19 mouse cellular contexts compared by ENCODE assay signal in genomic region chr1:57439026-57439425, GRCm38 (mm10). TPM values are rescaled to one million over a fixed set of nuclear protein-coding genes. Genes with fewer than 3 reads are reported as not detected.
DNase-seq lines count a peak whose midpoint lies in the region; ATAC-seq lines count a peak whose summit lies in the region.
"Had no signal": no experiment of that assay in that cellular context is flagged by ENCODE, and none has a peak within 500 bp of the region (broad histone marks: within the 10 kb centered on the region; RNA-seq: fewer than 3 reads in every experiment).

No protein-coding gene starts in this region.

- 0 out of 2 replicates have a peak overlapping the region, but pooled peaks have one; percentile 14 for H3K27ac ChIP-seq in embryonic facial prominence, embryonic 10.5 days (replicated peaks)
- H3K27ac ChIP-seq in heart, embryonic 16.5 days (ENCODE audit: low read length), result peak overlapping the region; percentile 49
- H3K27ac ChIP-seq: forebrain, embryonic 13.5 days; hindbrain, embryonic 14.5 days; left cerebral cortex, adult 2 months; midbrain, embryonic 12.5 days; stomach, embryonic 15.5 days had no signal

- DNase-seq in heart, adult 8-10 months (ENCODE audit: low spot score), result peak; percentile 21
- DNase-seq in heart, postnatal 36 days, result no peak
- DNase-seq in embryonic facial prominence, embryonic 10.5 days (ENCODE audit: low spot score), result no peak
- DNase-seq in kidney, postnatal 25 days, result peak; percentile 41 to 69
- no peak for DNase-seq in thymus, postnatal 14 days
- DNase-seq: B cell, adult 2 months; cerebellum, adult 11-12 months; liver; lung, adult 2 months; lung, postnatal 4 days; right cerebral cortex, adult 18-20 months; thymus, postnatal 25 days had no signal

- H3K4me3 ChIP-seq in embryonic facial prominence, embryonic 10.5 days, result no peak overlapping the region
- H3K4me3 ChIP-seq in heart, embryonic 16.5 days (ENCODE audit: low read length), result no peak overlapping the region
- H3K4me3 ChIP-seq: forebrain, embryonic 13.5 days; left cerebral cortex, adult 2 months; midbrain, embryonic 12.5 days; stomach, embryonic 15.5 days had no signal

- no peak overlapping the region for H3K4me2 ChIP-seq in heart, embryonic 16.5 days (ENCODE audit: low read depth, low read length)
- H3K4me2 ChIP-seq: forebrain, embryonic 13.5 days; hindbrain, embryonic 14.5 days; midbrain, embryonic 12.5 days; stomach, embryonic 15.5 days had no signal

- H3K4me1 ChIP-seq in embryonic facial prominence, embryonic 10.5 days, result peaks cover 22% of the 10 kb centered on the region
- H3K4me1 ChIP-seq in heart, embryonic 16.5 days (ENCODE audit: control insufficient read depth, insufficient read depth, low read length), result no peaks in the 10 kb centered on the region; the same call in 1 of the 2 replicates

- no peak for ATAC-seq in heart, embryonic 16.5 days (replicated peaks; ENCODE audit: extremely low read depth, insufficient read depth, low FRiP score)
- no peak for ATAC-seq in CD4-positive, CD25-positive, alpha-beta regulatory T cell, adult 4 months
- ATAC-seq: forebrain, embryonic 13.5 days had no signal

- H3K27me3 ChIP-seq in embryonic facial prominence, embryonic 10.5 days (replicated peaks; ENCODE audit: low read depth, poor library complexity, severe bottlenecking), result no peaks in the 10 kb centered on the region
- H3K27me3 ChIP-seq in heart, embryonic 16.5 days (ENCODE audit: control insufficient read depth, insufficient read depth, low read length), result no peaks in the 10 kb centered on the region
- H3K27me3 ChIP-seq: forebrain, embryonic 13.5 days; midbrain, embryonic 12.5 days; stomach, embryonic 15.5 days had no signal

- no peak overlapping the region for H3K9ac ChIP-seq in heart, embryonic 16.5 days (ENCODE audit: low read length)
- H3K9ac ChIP-seq: forebrain, embryonic 13.5 days; hindbrain, embryonic 14.5 days; midbrain, embryonic 12.5 days; stomach, embryonic 15.5 days had no signal

- H3K36me3 ChIP-seq in embryonic facial prominence, embryonic 10.5 days (replicated peaks), result no peaks in the 10 kb centered on the region
- no peaks in the 10 kb centered on the region for H3K36me3 ChIP-seq in heart, embryonic 16.5 days (ENCODE audit: control insufficient read depth, insufficient read depth)
- H3K36me3 ChIP-seq: midbrain, embryonic 12.5 days; stomach, embryonic 15.5 days had no signal

- WGBS in embryonic facial prominence, embryonic 10.5 days, result 81% methylated on average over 6 of the region's 6 CpGs
- WGBS in heart, embryonic 16.5 days, result 81% methylated on average over 6 of the region's 6 CpGs

- intact Hi-C loops in heart, postnatal 36 days (cut with DNase I), result no loop called here

- no peaks in the 10 kb centered on the region for H3K9me3 ChIP-seq in embryonic facial prominence, embryonic 10.5 days
- H3K9me3 ChIP-seq in heart, embryonic 16.5 days (replicated peaks; ENCODE audit: control insufficient read depth, low read length), result no peaks in the 10 kb centered on the region
- H3K9me3 ChIP-seq: forebrain, embryonic 13.5 days; midbrain, embryonic 12.5 days; stomach, embryonic 15.5 days had no signal

RNA-seq across cellular contexts. Expression of gene Tyw5, which starts 32.1 kb away (rescaled TPM):
- 1 to 10 TPM; 3.3 to 4.8 (median 4.2) TPM for total RNA-seq in heart, adult 8-10 months (2022)
- 1 to 10 TPM; 4.7 to 5.5 TPM for total RNA-seq in heart, postnatal 36 days (2021)
- 32.8 and 34.8 TPM in 2 replicates for polyA plus RNA-seq in embryonic facial prominence, embryonic 10.5 days (2016; fragmentation: Nextera tagmentation; extraction: Ambion mirVana)
- 16.9 and 18.3 TPM in 2 replicates for polyA plus RNA-seq in heart, embryonic 16.5 days (2015; fragmentation: Nextera tagmentation; extraction: Ambion mirVana)
- polyA plus RNA-seq in CD4-positive, CD25-positive, alpha-beta regulatory T cell, adult 4 months (2017; shearing (Covaris generic)), result 10 to 100 TPM; 22.8 to 30.6 TPM

RNA-seq across cellular contexts. Expression of gene Maip1, which starts 32.9 kb away (rescaled TPM):
- 10 to 100 TPM in 3 of 4 experiments, 1 to 10 TPM in 1; 10.0 to 11.9 (median 10.9) TPM for total RNA-seq in heart, adult 8-10 months (2022)
- total RNA-seq in heart, postnatal 36 days (2021), result 10 to 100 TPM; 11.9 to 12.0 TPM
- polyA plus RNA-seq in embryonic facial prominence, embryonic 10.5 days (2016; fragmentation: Nextera tagmentation; extraction: Ambion mirVana), result 19.0 and 19.5 TPM in 2 replicates
- 15.5 and 16.5 TPM in 2 replicates for polyA plus RNA-seq in heart, embryonic 16.5 days (2015; fragmentation: Nextera tagmentation; extraction: Ambion mirVana)
- polyA plus RNA-seq in CD4-positive, CD25-positive, alpha-beta regulatory T cell, adult 4 months (2017; shearing (Covaris generic)), result 1 to 10 TPM; 8.6 to 9.7 TPM

Comparison
In these comparisons a context has a peak if more than half of its experiments do, and no peak if none do; other contexts are left out.
1. DNase-seq: peak in heart, adult 8-10 months (single experiment) and kidney, postnatal 25 days (2 of 2); none in heart, postnatal 36 days (0 of 2), embryonic facial prominence, embryonic 10.5 days (single experiment) and thymus, postnatal 14 days (single experiment).